Mouse (Mus musculus): ENCODE measurements around the gene Hgd.

DNA sequence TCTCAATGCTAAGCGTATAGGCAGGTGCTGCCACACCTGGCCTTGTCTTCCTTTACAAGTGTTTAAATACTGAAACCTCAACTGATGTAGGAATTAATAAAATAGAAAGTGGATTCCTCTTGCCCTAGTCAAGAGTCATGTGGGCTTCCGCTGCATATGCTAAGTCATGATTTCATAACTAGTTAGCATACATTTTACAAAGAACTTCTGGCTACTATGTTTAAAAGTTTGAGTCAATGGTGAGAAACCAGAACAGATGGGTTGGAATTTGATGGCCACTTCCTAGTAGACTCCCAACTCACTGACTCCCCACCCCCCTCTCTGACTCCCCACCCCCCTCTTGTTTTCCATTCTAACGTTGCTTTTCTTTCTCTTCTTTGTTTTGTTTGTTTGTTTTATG is 19.4 kb downstream of the Hgd start:
- TF ChIP-seq CTCF (conservative IDR thresholded peaks at IDR 0.05; ENCODE audit: insufficient read depth, insufficient read length, low read depth, low read length) (no peak), POLR2A (IDR thresholded peaks at IDR 0.05; ENCODE audit: low read depth, low read length) (no peak)
